In the genomic region with DNA sequence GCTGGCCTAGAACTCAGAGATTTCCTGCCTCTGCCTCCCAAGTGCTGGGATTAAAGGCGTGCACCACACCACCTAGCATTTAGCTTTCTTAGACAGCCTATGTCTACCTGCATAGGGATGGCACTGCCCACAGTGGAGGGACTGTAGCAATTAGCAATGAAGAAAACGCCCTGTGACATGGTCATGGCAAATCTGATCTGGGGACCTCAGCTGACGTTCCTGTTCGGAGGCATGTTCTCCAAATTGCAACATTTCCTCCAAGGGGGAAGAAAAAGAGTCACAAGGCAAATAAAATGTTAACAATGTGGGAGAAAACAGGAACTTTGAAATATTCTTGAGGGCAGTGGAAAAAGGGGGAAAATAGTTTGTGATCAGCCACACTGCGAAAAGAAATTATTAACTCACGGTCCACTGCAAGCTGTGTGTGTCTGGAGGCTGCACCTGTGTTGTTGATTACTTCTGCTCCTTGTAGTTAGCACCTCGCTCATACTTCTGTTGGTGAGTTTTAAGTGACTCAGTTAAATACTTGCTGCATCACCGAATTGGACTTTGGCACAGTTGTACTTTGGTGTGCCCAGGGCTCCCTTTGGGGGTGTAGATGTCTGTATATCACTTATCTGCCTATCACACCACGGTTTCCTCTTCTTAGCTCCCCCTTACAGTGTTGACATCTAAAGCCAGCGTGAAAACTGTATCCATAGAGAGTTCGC, we compare ENCODE assay signal across 14 mouse cellular contexts. TPM values are rescaled to one million over a fixed set of nuclear protein-coding genes. Genes with fewer than 3 reads are reported as not detected.
DNase-seq lines count a peak whose midpoint lies in the region; ATAC-seq and TF ChIP-seq lines count a peak whose summit lies in the region.
"Had no signal": no experiment of that assay in that cellular context is flagged by ENCODE, and none has a peak within 500 bp of the region (broad histone marks: within the 10 kb centered on the region; RNA-seq: fewer than 3 reads in every experiment).

No protein-coding gene starts in this region.

- intact Hi-C loops in heart, adult 2 months (cut with DNase I) = no loop called here
- intact Hi-C loops in heart, postnatal 14 days (cut with DNase I) = no loop called here

- peak; percentile 62 for ATAC-seq in common myeloid progenitor, adult 5-6 weeks (replicated peaks; ENCODE audit: low read depth, poor library complexity, severe bottlenecking)
- ATAC-seq: midbrain, embryonic 13.5 days; Patski had no signal

- no peak for TF ChIP-seq EP300 in heart, adult 2 months (IDR thresholded peaks at IDR 0.05; ENCODE audit: insufficient read depth, low read depth, low read length)

- H3K36me3 ChIP-seq in heart, adult 2 months (ENCODE audit: control insufficient read depth, insufficient read depth, low read length) = no peaks in the 10 kb centered on the region
- peaks cover 39% of the 10 kb centered on the region for H3K36me3 ChIP-seq in megakaryocyte, embryonic 14.5 days (replicated peaks; ENCODE audit: low read length)
- H3K36me3 ChIP-seq: heart, embryonic 15.5 days; midbrain, embryonic 13.5 days had no signal

- no peak overlapping the region for H3K4me3 ChIP-seq in heart, adult 2 months
- H3K4me3 ChIP-seq in megakaryocyte, embryonic 14.5 days (replicated peaks) = peak overlapping the region; percentile 12
- H3K4me3 ChIP-seq in layer of hippocampus, adult 2 months = no peak overlapping the region
- H3K4me3 ChIP-seq: heart, embryonic 15.5 days; limb, embryonic 10.5 days; midbrain, embryonic 13.5 days had no signal

- peak in 1 of 2 experiments; percentile 25 for DNase-seq in heart, adult 2 months
- DNase-seq in heart, postnatal 14 days = no peak
- DNase-seq in kidney, postnatal 14 days = peak; percentile 67
- DNase-seq in urinary bladder, postnatal 14 days (ENCODE audit: low spot score) = no peak
- no peak for DNase-seq in layer of hippocampus, adult 2 months (ENCODE audit: low spot score in 2 of 2)
- no peak for DNase-seq in cerebellum, adult 9-11 months
- DNase-seq: adrenal gland, postnatal 14 days; cerebellum, adult 9-10 months had no signal

- no peaks in the 10 kb centered on the region for H3K4me1 ChIP-seq in heart, adult 2 months (ENCODE audit: control insufficient read depth, insufficient read depth, low read length)
- H3K4me1 ChIP-seq in megakaryocyte, embryonic 14.5 days = peaks cover 34% of the 10 kb centered on the region
- H3K4me1 ChIP-seq: heart, embryonic 15.5 days; limb, embryonic 10.5 days; midbrain, embryonic 13.5 days had no signal

- peak overlapping the region; percentile 4; the same call in 1 of the 2 replicates for H3K27ac ChIP-seq in heart, adult 2 months
- H3K27ac ChIP-seq in layer of hippocampus, adult 2 months = no peak overlapping the region
- H3K27ac ChIP-seq: heart, embryonic 15.5 days; limb, embryonic 10.5 days; midbrain, embryonic 13.5 days had no signal

- no peaks in the 10 kb centered on the region for H3K79me2 ChIP-seq in heart, adult 2 months (replicated peaks; ENCODE audit: control insufficient read depth, insufficient read depth, low read length)

- no peak for TF ChIP-seq POLR2A in heart, adult 2 months (IDR thresholded peaks at IDR 0.05; ENCODE audit: insufficient read depth, low read depth, low read length)

- H3K27me3 ChIP-seq in heart, adult 2 months (ENCODE audit: control insufficient read depth, insufficient read depth, low read length) = no peaks in the 10 kb centered on the region
- H3K27me3 ChIP-seq in megakaryocyte, embryonic 14.5 days (replicated peaks) = no peaks in the 10 kb centered on the region
- H3K27me3 ChIP-seq: heart, embryonic 15.5 days; midbrain, embryonic 13.5 days; Patski had no signal

- TF ChIP-seq CTCF in heart, adult 2 months (IDR thresholded peaks at IDR 0.05) = no peak
- no peak for TF ChIP-seq CTCF in layer of hippocampus, adult 2 months (conservative IDR thresholded peaks at IDR 0.05)

- H3K9ac ChIP-seq in heart, adult 2 months (ENCODE audit: low read depth, low read length) = no peak overlapping the region
- H3K9ac ChIP-seq: heart, embryonic 15.5 days; midbrain, embryonic 13.5 days had no signal

- WGBS in heart, adult 2 months = 88% methylated on average over 11 of the region's 11 CpGs

- no peaks in the 10 kb centered on the region for H3K9me3 ChIP-seq in megakaryocyte, embryonic 14.5 days
- H3K9me3 ChIP-seq: heart, embryonic 15.5 days; limb, embryonic 10.5 days; midbrain, embryonic 13.5 days had no signal

RNA-seq across cellular contexts. Expression of a gene that starts 9.6 kb away (rescaled TPM):
- total RNA-seq in heart, adult 2 months (2021) = 10 to 100 TPM; 16.3 to 20.0 TPM
- 9.0 and 15.9 TPM in 2 replicates for polyA plus RNA-seq in heart, adult 2 months (2012; rRNA removed)
- total RNA-seq in heart, postnatal 14 days (2021) = 10 to 100 TPM; 17.4 to 19.5 TPM
- total RNA-seq in common myeloid progenitor, adult 5-6 weeks (2017) = 35.7 and 42.0 TPM in 2 replicates
- polyA plus RNA-seq in megakaryocyte, embryonic 14.5 days (2012; ENCODE audit: insufficient read depth, low replicate concordance) = 9.9 TPM in 1 of 2 replicates, not detected in the other
- total RNA-seq in layer of hippocampus, adult 2 months (2021) = 10 to 100 TPM; 17.3 to 20.2 TPM

RNA-seq across cellular contexts. Expression of a gene that starts 53.7 kb away (rescaled TPM):
- 1 to 10 TPM in 1 of 2 experiments, under 1 TPM in 1; 0.64 to 1.4 TPM for total RNA-seq in heart, adult 2 months (2021)
- 0.41 and 0.44 TPM in 2 replicates for polyA plus RNA-seq in heart, adult 2 months (2012; rRNA removed)
- total RNA-seq in heart, postnatal 14 days (2021) = 1 to 10 TPM; 4.9 to 7.5 TPM
- 58.5 and 73.9 TPM in 2 replicates for total RNA-seq in common myeloid progenitor, adult 5-6 weeks (2017)
- polyA plus RNA-seq in megakaryocyte, embryonic 14.5 days (2012; ENCODE audit: insufficient read depth, low replicate concordance) = 2.4 and 4.2 TPM in 2 replicates
- 1 to 10 TPM; 1.3 to 1.6 TPM for total RNA-seq in layer of hippocampus, adult 2 months (2021)
